Mouse (Mus musculus): ENCODE data around the gene Tymp.

DNA sequence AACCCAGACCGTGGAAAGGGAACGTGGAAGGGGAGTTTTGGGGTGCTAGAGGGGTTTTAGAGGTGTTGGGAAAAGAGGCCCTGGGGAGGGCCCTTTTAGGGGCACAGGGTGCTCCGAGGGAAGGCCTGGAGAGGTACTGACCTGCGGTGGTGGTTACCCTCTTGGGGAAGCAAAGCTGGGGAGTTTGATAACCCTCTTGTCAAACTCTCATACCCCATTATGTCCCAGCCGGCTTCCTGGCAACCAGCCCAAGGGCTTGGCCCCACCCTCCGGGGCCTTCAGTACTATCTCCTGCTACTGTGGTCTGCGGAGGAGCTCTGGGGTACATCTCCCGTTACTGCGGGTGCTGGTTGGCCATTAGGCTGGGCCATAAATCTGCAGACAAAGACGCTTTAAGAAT lies 2.6 kb upstream of the Tymp start:
- no peak for TF ChIP-seq CTCF (IDR thresholded peaks at IDR 0.05; ENCODE audit: low read depth, low read length)
- TF ChIP-seq POLR2A (IDR thresholded peaks at IDR 0.05; ENCODE audit: extremely low read depth, insufficient read depth, low read length), result no peak
